Mouse (Mus musculus): ENCODE results near the gene Clcn1. TPM values are rescaled to one million over a fixed set of nuclear protein-coding genes. Genes with fewer than 3 reads are reported as not detected.

Clcn1 gene
- polyA plus RNA-seq (2014; fragmentation: Nextera tagmentation; extraction: Ambion mirVana), result 0.20 TPM in 2 replicates

GRCm38 (mm10) chr6:42286448-42286847 is at the start of gene Clcn1:
TSS of gene Clcn1 (plus strand) at chr6:42286685.
- ATAC-seq (ENCODE audit: low FRiP score, low TSS enrichment), result no peak
- Histone ChIP-seq H3K9me3 (ENCODE audit: control insufficient read depth, low read length) (no peaks in the 10 kb centered on the region), H3K27me3 (ENCODE audit: control insufficient read depth, insufficient read depth, low read length) (no peaks in the 10 kb centered on the region), H3K36me3 (ENCODE audit: control insufficient read depth, insufficient read depth, low read length) (peaks cover 23% of the 10 kb centered on the region), H3K27ac (ENCODE audit: low read depth, low read length) (no peak within 1 kb of the TSS), H3K4me2 (replicated peaks; ENCODE audit: low read depth, low read length) (no peak within 1 kb of the TSS), H3K4me1 (ENCODE audit: control insufficient read depth, insufficient read depth, low read length) (no peaks in the 10 kb centered on the region), H3K4me3 (ENCODE audit: low read length) (no peak within 1 kb of the TSS), H3K9ac (ENCODE audit: low read depth, low read length) (no peak within 1 kb of the TSS)
- 75% methylated on average over 5 of the region's 5 CpGs for WGBS

- H3K4me1 ChIP-seq (ENCODE audit: control insufficient read depth, insufficient read depth, low read length), result no peaks in the 10 kb centered on the region
- H3K9ac ChIP-seq (ENCODE audit: low read depth, low read length), result no peak overlapping the region
- no peaks in the 10 kb centered on the region for H3K36me3 ChIP-seq (ENCODE audit: control insufficient read depth, insufficient read depth, low read length)
- H3K4me3 ChIP-seq (ENCODE audit: low read length), result no peak overlapping the region
- H3K27ac ChIP-seq (ENCODE audit: low read depth, low read length), result no peak overlapping the region
- no peaks in the 10 kb centered on the region for H3K9me3 ChIP-seq (ENCODE audit: control insufficient read depth, low read length)
- ATAC-seq (ENCODE audit: low FRiP score, low TSS enrichment), result no peak
- no peaks in the 10 kb centered on the region for H3K27me3 ChIP-seq (ENCODE audit: control insufficient read depth, insufficient read depth, low read length)
- H3K4me2 ChIP-seq (replicated peaks; ENCODE audit: low read depth, low read length), result no peak overlapping the region
- 72% methylated on average over 6 of the region's 6 CpGs for WGBS
These were observed 49.1 kb upstream of the Clcn1 start for GRCm38 (mm10) chr6:42237276-42237805.

GRCm38 (mm10) chr6:42241311-42242045 is 45.0 kb upstream of the Clcn1 start:
- no peak for ATAC-seq (ENCODE audit: low FRiP score, low TSS enrichment)

GRCm38 (mm10) chr6:42245711-42246353 is 40.7 kb upstream of the Clcn1 start, which contains the start of gene Gstk1:
TSS of gene Gstk1 (plus strand) at chr6:42245935.
- Histone ChIP-seq H3K36me3 (ENCODE audit: control insufficient read depth, insufficient read depth, low read length) (no peaks in the 10 kb centered on the region), H3K4me1 (ENCODE audit: control insufficient read depth, insufficient read depth, low read length) (no peaks in the 10 kb centered on the region), H3K27me3 (ENCODE audit: control insufficient read depth, insufficient read depth, low read length) (no peaks in the 10 kb centered on the region), H3K9ac (ENCODE audit: low read depth, low read length) (peak within 1 kb of the TSS; percentile 50), H3K4me2 (replicated peaks; ENCODE audit: low read depth, low read length) (peak within 1 kb of the TSS; percentile 84), H3K27ac (ENCODE audit: low read depth, low read length) (no peak within 1 kb of the TSS), H3K9me3 (ENCODE audit: control insufficient read depth, low read length) (no peaks in the 10 kb centered on the region), H3K4me3 (ENCODE audit: low read length) (peak within 1 kb of the TSS; percentile 50)
- 3% methylated on average over 28 of the region's 28 CpGs for WGBS
- peak; percentile 100 for ATAC-seq (ENCODE audit: low FRiP score, low TSS enrichment)

More at GRCm38 (mm10) chr6:42241311-42242045, 45.0 kb upstream of the Clcn1 start:
- Histone ChIP-seq H3K4me2 (replicated peaks; ENCODE audit: low read depth, low read length) (no peak overlapping the region), H3K4me1 (ENCODE audit: control insufficient read depth, insufficient read depth, low read length) (no peaks in the 10 kb centered on the region), H3K9ac (ENCODE audit: low read depth, low read length) (no peak overlapping the region), H3K9me3 (ENCODE audit: control insufficient read depth, low read length) (no peaks in the 10 kb centered on the region), H3K27ac (ENCODE audit: low read depth, low read length) (no peak overlapping the region), H3K36me3 (ENCODE audit: control insufficient read depth, insufficient read depth, low read length) (no peaks in the 10 kb centered on the region), H3K27me3 (ENCODE audit: control insufficient read depth, insufficient read depth, low read length) (no peaks in the 10 kb centered on the region), H3K4me3 (ENCODE audit: low read length) (no peak overlapping the region)
- WGBS, result 77% methylated on average over 6 of the region's 6 CpGs

- Histone ChIP-seq H3K4me1 (ENCODE audit: control insufficient read depth, insufficient read depth, low read length) (no peaks in the 10 kb centered on the region), H3K9me3 (ENCODE audit: control insufficient read depth, low read length) (no peaks in the 10 kb centered on the region), H3K36me3 (ENCODE audit: control insufficient read depth, insufficient read depth, low read length) (no peaks in the 10 kb centered on the region), H3K27ac (ENCODE audit: low read depth, low read length) (no peak overlapping the region), H3K27me3 (ENCODE audit: control insufficient read depth, insufficient read depth, low read length) (no peaks in the 10 kb centered on the region), H3K4me2 (replicated peaks; ENCODE audit: low read depth, low read length) (peak overlapping the region; percentile 24; the same call in 1 of the 2 replicates), H3K4me3 (ENCODE audit: low read length) (peak overlapping the region; percentile 3; the same call in 1 of the 2 replicates), H3K9ac (ENCODE audit: low read depth, low read length) (no peak overlapping the region)
- WGBS, result 13% methylated on average over 8 of the region's 8 CpGs
- peak; percentile 50 for ATAC-seq (ENCODE audit: low FRiP score, low TSS enrichment)
These were observed 39.3 kb upstream of the Clcn1 start for GRCm38 (mm10) chr6:42247173-42247572.

GRCm38 (mm10) chr6:42247981-42248380 is 38.5 kb upstream of the Clcn1 start:
- no peaks in the 10 kb centered on the region for H3K9me3 ChIP-seq (ENCODE audit: control insufficient read depth, low read length)
- H3K4me2 ChIP-seq (replicated peaks; ENCODE audit: low read depth, low read length), result no peak overlapping the region
- no peak overlapping the region for H3K27ac ChIP-seq (ENCODE audit: low read depth, low read length)
- no peak overlapping the region for H3K9ac ChIP-seq (ENCODE audit: low read depth, low read length)
- H3K36me3 ChIP-seq (ENCODE audit: control insufficient read depth, insufficient read depth, low read length), result no peaks in the 10 kb centered on the region
- no peaks in the 10 kb centered on the region for H3K27me3 ChIP-seq (ENCODE audit: control insufficient read depth, insufficient read depth, low read length)
- H3K4me3 ChIP-seq (ENCODE audit: low read length), result peak overlapping the region; percentile 3; the same call in 1 of the 2 replicates
- no peaks in the 10 kb centered on the region for H3K4me1 ChIP-seq (ENCODE audit: control insufficient read depth, insufficient read depth, low read length)
- WGBS, result 89% methylated on average over 1 of the region's 1 CpGs
- ATAC-seq (ENCODE audit: low FRiP score, low TSS enrichment), result no peak

- no peak overlapping the region for H3K9ac ChIP-seq (ENCODE audit: low read depth, low read length)
- no peak overlapping the region for H3K27ac ChIP-seq (ENCODE audit: low read depth, low read length)
- H3K27me3 ChIP-seq (ENCODE audit: control insufficient read depth, insufficient read depth, low read length), result no peaks in the 10 kb centered on the region
- ATAC-seq (ENCODE audit: low FRiP score, low TSS enrichment), result no peak
- H3K9me3 ChIP-seq (ENCODE audit: control insufficient read depth, low read length), result no peaks in the 10 kb centered on the region
- H3K4me3 ChIP-seq (ENCODE audit: low read length), result no peak overlapping the region
- WGBS, result 89% methylated on average over 4 of the region's 4 CpGs
- no peak overlapping the region for H3K4me2 ChIP-seq (replicated peaks; ENCODE audit: low read depth, low read length)
- no peaks in the 10 kb centered on the region for H3K4me1 ChIP-seq (ENCODE audit: control insufficient read depth, insufficient read depth, low read length)
- H3K36me3 ChIP-seq (ENCODE audit: control insufficient read depth, insufficient read depth, low read length), result no peaks in the 10 kb centered on the region
These were observed 34.7 kb upstream of the Clcn1 start for GRCm38 (mm10) chr6:42251791-42252190.

GRCm38 (mm10) chr6:42253103-42253502 is 33.4 kb upstream of the Clcn1 start:
- no peaks in the 10 kb centered on the region for H3K4me1 ChIP-seq (ENCODE audit: control insufficient read depth, insufficient read depth, low read length)
- ATAC-seq (ENCODE audit: low FRiP score, low TSS enrichment), result no peak
- WGBS, result 81% methylated on average over 2 of the region's 2 CpGs
- no peak overlapping the region for H3K9ac ChIP-seq (ENCODE audit: low read depth, low read length)
- H3K9me3 ChIP-seq (ENCODE audit: control insufficient read depth, low read length), result no peaks in the 10 kb centered on the region
- H3K27ac ChIP-seq (ENCODE audit: low read depth, low read length), result no peak overlapping the region
- H3K4me3 ChIP-seq (ENCODE audit: low read length), result no peak overlapping the region
- no peak overlapping the region for H3K4me2 ChIP-seq (replicated peaks; ENCODE audit: low read depth, low read length)
- H3K36me3 ChIP-seq (ENCODE audit: control insufficient read depth, insufficient read depth, low read length), result no peaks in the 10 kb centered on the region
- no peaks in the 10 kb centered on the region for H3K27me3 ChIP-seq (ENCODE audit: control insufficient read depth, insufficient read depth, low read length)
